Mouse (Mus musculus): ENCODE data around the gene Slc26a3. TPM values are rescaled to one million over a fixed set of nuclear protein-coding genes. Genes with fewer than 3 reads are reported as not detected.
"Not testable (repeated sequence)": the region's sequence is repeated elsewhere in the genome, so short reads cannot be mapped to it uniquely, and the experiment has no call there.

Slc26a3 gene
- polyA plus RNA-seq, 1 experiment from 2014 or later, result not detected

DNA sequence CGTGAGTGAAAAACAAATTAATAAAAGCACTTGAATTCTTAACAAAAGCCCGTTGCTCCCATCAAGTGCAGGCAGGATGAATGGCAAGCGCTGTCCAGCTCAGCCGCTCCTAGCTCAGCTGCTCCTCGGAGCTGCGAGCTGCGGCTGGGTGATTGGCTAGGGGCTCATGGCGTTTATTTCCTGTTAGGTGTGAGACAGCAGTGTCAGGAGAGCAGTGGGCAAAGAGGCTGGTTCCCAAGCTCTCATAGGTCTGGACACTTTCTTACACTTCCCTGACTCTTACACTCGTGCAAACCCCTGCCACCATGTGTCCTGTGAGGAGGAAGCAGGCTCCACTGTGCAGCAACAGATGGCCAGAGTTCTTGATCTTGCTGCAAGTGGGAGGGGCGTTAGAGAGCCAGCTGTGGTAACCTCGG lies 53.5 kb downstream of the Slc26a3 start:
- H3K4me3 ChIP-seq, result no peak overlapping the region
- no peaks in the 10 kb centered on the region for H3K9me3 ChIP-seq (replicated peaks)
- 0 out of 2 replicates have a peak, but pooled peaks have one; percentile 27 for ATAC-seq
- H3K4me2 ChIP-seq, result peak overlapping the region; percentile 21
- peaks cover 4% of the 10 kb centered on the region for H3K27me3 ChIP-seq (replicated peaks)
- H3K36me3 ChIP-seq, result no peaks in the 10 kb centered on the region
- 2% methylated on average over 11 of the region's 11 CpGs for WGBS (ENCODE audit: insufficient replicate concordance)
- H3K9ac ChIP-seq, result no peak overlapping the region
- H3K4me1 ChIP-seq, result no peaks in the 10 kb centered on the region; the same call in 1 of the 2 replicates
- H3K27ac ChIP-seq, result no peak overlapping the region

DNA sequence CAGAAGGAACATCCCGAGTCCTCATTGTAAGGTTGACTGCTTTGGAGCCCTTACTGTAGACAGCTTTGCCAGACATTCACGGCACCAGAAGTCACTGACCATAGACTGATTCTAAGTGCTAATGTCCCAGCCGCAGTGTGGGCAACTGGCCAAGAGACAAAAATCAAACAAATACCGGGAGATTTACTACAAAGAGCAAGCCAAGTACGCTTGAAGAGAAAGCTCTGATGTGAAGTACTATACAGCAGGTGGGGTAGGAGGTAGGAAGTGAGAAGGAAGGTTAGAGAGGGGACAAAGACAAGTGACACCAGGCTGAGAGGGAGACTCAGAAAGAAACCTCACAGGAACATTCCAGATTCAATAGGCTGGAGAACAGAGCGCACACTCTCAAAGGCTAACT lies 54.2 kb downstream of the Slc26a3 start:
- no peaks in the 10 kb centered on the region; the same call in 1 of the 2 replicates for H3K4me1 ChIP-seq
- no peak overlapping the region; the same call in 1 of the 2 replicates for H3K4me2 ChIP-seq
- H3K27ac ChIP-seq, result no peak overlapping the region
- no peak overlapping the region for H3K4me3 ChIP-seq
- WGBS (ENCODE audit: insufficient replicate concordance), result 63% methylated on average over 6 of the region's 6 CpGs
- H3K9me3 ChIP-seq (replicated peaks), result no peaks in the 10 kb centered on the region
- H3K9ac ChIP-seq, result no peak overlapping the region
- peaks cover 4% of the 10 kb centered on the region for H3K27me3 ChIP-seq (replicated peaks)
- no peak for ATAC-seq
- no peaks in the 10 kb centered on the region for H3K36me3 ChIP-seq

DNA sequence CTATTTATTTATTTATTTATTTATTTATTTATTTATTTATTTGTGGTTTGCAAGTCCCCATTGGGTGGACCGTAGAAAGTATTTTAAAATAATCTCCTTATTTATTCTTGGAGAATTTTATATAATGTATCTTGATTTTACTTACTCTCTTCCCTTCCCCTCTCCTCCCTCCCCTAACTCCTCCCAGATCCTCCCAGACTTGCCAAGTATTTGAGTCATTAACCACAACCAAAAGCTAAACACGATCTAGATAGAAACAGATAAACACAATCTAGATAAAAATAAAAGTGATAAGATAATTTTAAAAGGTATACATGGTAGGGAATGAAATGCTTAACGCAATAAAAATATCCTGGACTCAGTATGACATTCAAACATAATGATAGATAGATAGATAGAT lies 58.7 kb downstream of the Slc26a3 start:
- ATAC-seq, result no peak
- H3K4me3 ChIP-seq, result no peak overlapping the region
- no peaks in the 10 kb centered on the region for H3K27me3 ChIP-seq (replicated peaks)
- no peaks in the 10 kb centered on the region for H3K36me3 ChIP-seq
- WGBS (ENCODE audit: insufficient replicate concordance), result 60% methylated on average over 3 of the region's 3 CpGs
- H3K27ac ChIP-seq, result no peak overlapping the region
- no peak overlapping the region for H3K9ac ChIP-seq
- H3K9me3 ChIP-seq (replicated peaks), result no peaks in the 10 kb centered on the region
- no peaks in the 10 kb centered on the region for H3K4me1 ChIP-seq
- no peak overlapping the region for H3K4me2 ChIP-seq

DNA sequence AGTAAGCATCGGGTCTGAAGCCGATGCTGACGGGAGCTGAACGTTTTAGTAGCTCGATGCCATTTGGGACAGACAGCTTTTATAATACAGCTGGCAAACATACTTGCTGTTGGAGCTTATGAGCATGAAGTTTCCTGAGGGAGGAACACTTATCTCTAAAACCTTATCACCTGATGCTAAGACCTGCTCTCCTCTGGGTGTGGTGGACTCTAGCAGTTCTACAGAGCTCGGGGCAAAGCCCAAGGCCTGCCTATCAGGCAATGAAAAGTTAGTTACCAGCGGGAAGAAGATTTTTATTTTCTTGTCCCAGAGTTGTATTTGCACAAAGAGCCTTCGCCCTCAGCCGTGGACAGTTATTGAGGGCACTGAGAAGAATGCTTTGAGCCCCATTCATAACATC lies 65.6 kb downstream of the Slc26a3 start:
- H3K4me2 ChIP-seq, result no peak overlapping the region
- no peak overlapping the region for H3K9ac ChIP-seq
- no peak overlapping the region for H3K4me3 ChIP-seq
- no peaks in the 10 kb centered on the region for H3K36me3 ChIP-seq
- H3K27ac ChIP-seq, result no peak overlapping the region
- WGBS (ENCODE audit: insufficient replicate concordance), result 69% methylated on average over 9 of the region's 9 CpGs
- ATAC-seq, result no peak
- no peaks in the 10 kb centered on the region for H3K4me1 ChIP-seq
- H3K9me3 ChIP-seq (replicated peaks), result no peaks in the 10 kb centered on the region
- H3K27me3 ChIP-seq (replicated peaks), result no peaks in the 10 kb centered on the region

DNA sequence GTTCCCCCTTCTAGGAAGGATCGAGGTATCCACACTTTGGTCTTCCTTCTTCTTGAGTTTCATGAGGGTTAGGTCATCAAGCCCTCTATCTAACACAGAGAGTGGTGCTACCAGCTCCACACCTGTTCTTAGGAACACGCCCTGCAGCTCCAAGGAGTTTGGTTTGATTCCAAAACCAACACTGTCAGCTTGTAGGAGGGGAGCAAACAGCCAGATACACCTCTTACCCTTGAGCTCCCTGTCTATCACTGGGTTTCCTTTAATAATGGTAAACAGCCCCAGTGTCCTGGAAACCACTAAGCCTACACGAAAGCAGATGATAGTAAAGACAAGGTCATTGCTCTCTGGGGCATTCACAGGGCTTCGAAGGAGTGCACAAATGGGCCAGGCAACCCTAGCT lies 67.8 kb downstream of the Slc26a3 start:
- Histone ChIP-seq H3K9me3 (replicated peaks) (no peaks in the 10 kb centered on the region), H3K4me3 (no peak overlapping the region), H3K4me2 (no peak overlapping the region), H3K9ac (no peak overlapping the region), H3K4me1 (no peaks in the 10 kb centered on the region), H3K36me3 (no peaks in the 10 kb centered on the region), H3K27ac (no peak overlapping the region), H3K27me3 (replicated peaks) (no peaks in the 10 kb centered on the region)
- ATAC-seq, result no peak
- WGBS (ENCODE audit: insufficient replicate concordance), result 48% methylated on average over 4 of the region's 4 CpGs

DNA sequence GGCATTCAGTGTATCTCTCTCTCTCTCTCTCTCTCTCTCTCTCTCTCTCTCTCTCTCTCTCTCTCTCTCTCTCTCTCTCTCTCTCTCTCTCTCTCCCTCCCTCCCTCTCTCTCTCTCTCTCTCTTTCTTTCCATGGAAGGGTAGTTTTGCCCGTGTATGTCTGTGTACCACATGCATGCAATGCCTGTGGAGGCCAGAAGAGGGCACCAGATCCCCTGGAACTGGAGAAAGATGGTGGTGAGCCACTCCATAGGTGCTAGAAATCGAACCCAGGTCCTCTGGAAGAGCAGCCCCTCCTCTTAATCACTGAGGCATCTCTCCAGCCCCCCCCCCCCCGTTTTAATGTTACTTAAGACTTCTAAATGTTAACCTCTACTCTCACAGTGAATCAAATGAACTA lies 69.6 kb downstream of the Slc26a3 start:
- not testable (repeated sequence) for H3K36me3 ChIP-seq; H3K9me3 ChIP-seq (replicated peaks); H3K4me1 ChIP-seq

DNA sequence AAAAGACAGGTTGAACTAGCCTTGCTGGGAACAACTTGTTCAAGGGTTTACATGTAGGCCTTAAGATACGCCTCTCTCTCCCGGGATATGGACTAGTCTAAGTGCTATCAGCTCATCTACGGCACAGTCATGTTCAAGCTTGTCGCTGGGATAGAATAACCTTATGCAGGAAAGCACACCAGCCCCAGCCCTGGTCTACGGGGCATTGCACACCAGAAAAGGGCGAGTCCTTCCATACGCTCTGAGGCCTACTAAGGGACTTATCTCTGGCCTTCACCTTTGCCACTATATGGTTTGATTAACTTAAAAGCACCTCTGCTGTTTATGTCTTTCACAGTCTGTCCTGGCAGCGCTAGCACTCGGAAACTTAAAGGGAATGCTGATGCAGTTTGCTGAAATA lies 70.7 kb downstream of the Slc26a3 start:
- H3K4me1 ChIP-seq, result no peaks in the 10 kb centered on the region
- 72% methylated on average over 9 of the region's 9 CpGs for WGBS (ENCODE audit: insufficient replicate concordance)
- no peaks in the 10 kb centered on the region for H3K27me3 ChIP-seq (replicated peaks)
- ATAC-seq, result no peak
- no peaks in the 10 kb centered on the region for H3K36me3 ChIP-seq
- no peaks in the 10 kb centered on the region for H3K9me3 ChIP-seq (replicated peaks)
- no peak overlapping the region for H3K27ac ChIP-seq
- H3K4me3 ChIP-seq, result no peak overlapping the region
- no peak overlapping the region for H3K4me2 ChIP-seq
- no peak overlapping the region for H3K9ac ChIP-seq

More for the DNA sequence above, 69.6 kb downstream of the Slc26a3 start:
- not testable (repeated sequence) for H3K27ac ChIP-seq; ATAC-seq; H3K9ac ChIP-seq; H3K4me3 ChIP-seq; H3K4me2 ChIP-seq; H3K27me3 ChIP-seq (replicated peaks)
- 18% methylated on average over 3 of the region's 3 CpGs for WGBS (ENCODE audit: insufficient replicate concordance)

DNA sequence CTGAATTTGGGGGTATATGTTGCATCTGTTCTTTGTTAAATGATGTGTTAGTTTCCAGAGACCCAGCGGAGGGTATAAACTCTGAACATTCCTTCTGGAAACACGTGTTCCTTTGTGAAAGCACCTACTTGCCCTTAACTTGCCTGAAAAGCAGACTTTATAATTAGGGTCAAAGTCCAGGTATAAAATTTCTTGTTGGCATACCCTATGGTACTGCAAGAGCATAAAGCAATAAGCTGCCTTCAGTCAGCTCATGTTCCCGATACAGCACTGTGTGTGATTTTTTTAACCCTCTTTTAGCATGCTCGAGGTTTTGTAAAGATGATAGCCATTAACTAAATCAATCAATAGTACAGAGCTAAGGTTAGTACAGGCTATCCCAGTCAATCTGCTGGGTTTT lies 71.9 kb downstream of the Slc26a3 start:
- Histone ChIP-seq H3K4me1 (no peaks in the 10 kb centered on the region), H3K4me3 (no peak overlapping the region), H3K27me3 (replicated peaks) (no peaks in the 10 kb centered on the region), H3K9ac (no peak overlapping the region), H3K27ac (no peak overlapping the region), H3K36me3 (no peaks in the 10 kb centered on the region), H3K4me2 (no peak overlapping the region), H3K9me3 (replicated peaks) (no peaks in the 10 kb centered on the region)
- no peak for ATAC-seq
- 69% methylated on average over 4 of the region's 4 CpGs for WGBS (ENCODE audit: insufficient replicate concordance)

DNA sequence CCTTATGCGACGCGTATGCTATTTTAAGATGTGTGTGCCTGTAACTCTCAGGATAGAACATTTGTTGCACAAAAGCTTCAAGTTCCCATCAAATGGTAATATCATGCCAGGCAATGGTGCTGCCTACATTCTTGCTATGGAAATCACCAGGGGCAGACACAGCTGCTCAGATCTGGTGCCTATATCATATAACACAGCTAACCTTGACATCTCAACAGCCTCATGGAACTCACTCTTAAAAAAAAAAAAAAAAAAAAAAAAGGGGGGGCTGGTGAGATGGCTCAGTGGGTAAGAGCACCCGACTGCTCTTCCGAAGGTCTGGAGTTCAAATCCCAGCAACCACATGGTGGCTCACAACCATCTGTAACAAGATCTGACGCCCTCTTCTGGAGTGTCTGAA lies 87.5 kb downstream of the Slc26a3 start:
- WGBS (ENCODE audit: insufficient replicate concordance), result 94% methylated on average over 6 of the region's 6 CpGs
- H3K27me3 ChIP-seq (replicated peaks); H3K4me2 ChIP-seq; H3K36me3 ChIP-seq; ATAC-seq; H3K27ac ChIP-seq; H3K4me1 ChIP-seq; H3K9ac ChIP-seq; H3K4me3 ChIP-seq; H3K9me3 ChIP-seq (replicated peaks): not testable (repeated sequence)

DNA sequence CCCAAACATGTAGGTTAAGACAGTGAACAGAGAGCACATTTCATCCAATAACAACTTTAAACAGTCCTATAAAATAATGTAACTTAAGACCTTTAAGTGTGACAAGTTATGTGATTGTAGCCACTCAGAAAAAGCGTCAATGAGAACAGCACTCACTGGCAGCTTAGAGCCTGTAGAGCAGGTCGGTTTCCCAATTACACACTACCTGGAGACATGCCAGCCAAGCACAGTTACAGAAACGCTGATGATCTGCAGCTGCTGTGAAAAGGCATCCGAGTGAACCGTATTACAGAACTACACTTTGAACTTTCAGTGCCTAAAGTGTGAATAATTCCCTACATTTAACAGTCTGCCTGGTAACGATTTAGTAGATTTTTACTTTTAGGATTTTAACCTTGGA lies 95.8 kb downstream of the Slc26a3 start:
- Histone ChIP-seq H3K4me3 (no peak overlapping the region), H3K27me3 (replicated peaks) (no peaks in the 10 kb centered on the region), H3K9ac (no peak overlapping the region), H3K4me1 (no peaks in the 10 kb centered on the region), H3K9me3 (replicated peaks) (no peaks in the 10 kb centered on the region), H3K36me3 (peaks cover 47% of the 10 kb centered on the region), H3K4me2 (no peak overlapping the region), H3K27ac (no peak overlapping the region)
- ATAC-seq, result no peak
- WGBS (ENCODE audit: insufficient replicate concordance), result 87% methylated on average over 6 of the region's 6 CpGs

DNA sequence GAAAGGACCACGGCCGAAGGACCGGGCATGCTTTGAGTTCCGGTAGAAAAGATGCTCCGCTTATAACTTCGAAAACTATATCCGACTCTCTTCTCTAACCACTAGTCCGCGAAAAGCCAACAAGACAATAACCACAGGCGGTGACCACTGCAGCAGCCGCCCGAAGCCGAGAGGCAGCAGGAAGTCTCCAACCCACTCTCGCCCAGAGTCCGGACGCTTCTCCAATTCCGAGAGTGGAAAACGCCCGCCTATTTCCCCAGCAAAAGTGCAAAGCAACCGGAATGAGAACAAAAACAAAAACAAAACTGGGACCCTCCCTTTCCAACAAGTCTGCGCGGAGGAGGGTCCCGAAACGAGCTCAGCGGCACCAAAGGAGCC lies 108.3 kb downstream of the Slc26a3 start:
- H3K9ac ChIP-seq, result peak overlapping the region; percentile 90
- H3K4me2 ChIP-seq, result peak overlapping the region; percentile 85
- no peak for ATAC-seq
- H3K27ac ChIP-seq, result peak overlapping the region; percentile 81
- peaks cover 24% of the 10 kb centered on the region for H3K4me1 ChIP-seq
- no peaks in the 10 kb centered on the region for H3K9me3 ChIP-seq (replicated peaks)
- under 1% methylated on average over 25 of the region's 25 CpGs for WGBS (ENCODE audit: insufficient replicate concordance)
- H3K36me3 ChIP-seq, result peaks cover 7% of the 10 kb centered on the region
- H3K27me3 ChIP-seq (replicated peaks), result no peaks in the 10 kb centered on the region
- H3K4me3 ChIP-seq, result peak overlapping the region; percentile 97

DNA sequence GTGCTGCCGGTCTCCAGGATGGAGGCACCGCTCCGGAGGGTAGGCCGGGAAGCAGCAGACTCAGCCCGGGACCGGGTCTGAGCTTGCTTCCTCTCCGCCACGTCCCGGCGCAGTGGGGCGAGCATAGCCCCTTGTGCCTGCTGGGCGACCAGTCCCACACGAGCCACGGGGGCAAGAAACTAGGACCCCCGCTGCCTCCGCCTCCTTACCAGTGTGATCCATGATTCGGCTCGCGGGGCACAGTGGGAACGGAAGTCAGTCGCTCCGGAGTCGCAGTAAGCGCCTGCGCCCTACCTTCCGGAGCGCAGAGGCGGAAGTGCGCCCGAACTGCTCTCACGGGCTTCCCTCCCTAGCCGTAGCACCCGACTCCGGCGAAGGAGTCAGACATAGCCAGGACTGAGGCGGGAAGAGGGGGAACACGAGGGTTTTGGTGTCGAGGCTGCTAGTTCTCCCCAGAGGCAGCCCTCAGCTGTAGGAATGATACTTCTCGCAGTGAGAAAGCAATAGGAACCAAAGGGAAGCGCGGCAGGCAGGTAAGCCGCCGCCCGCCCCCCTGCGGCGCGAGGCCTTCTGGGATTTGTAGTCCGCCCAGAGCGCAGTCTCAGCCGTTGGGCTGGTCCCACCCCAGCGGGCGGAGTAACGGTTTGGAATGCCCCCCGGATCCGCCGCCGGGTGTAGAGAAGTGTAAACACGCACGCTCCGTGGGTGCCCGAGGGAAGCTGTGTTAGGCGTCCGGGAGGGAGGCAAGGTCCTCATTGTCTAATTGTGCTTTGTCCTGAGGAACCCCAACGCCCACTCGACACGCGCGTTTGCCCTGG lies 108.9 kb downstream of the Slc26a3 start, which contains the start of gene Cbll1:
Cbll1 (minus strand) TSS at position 303 of the 818 bp plus-strand sequence.
- Histone ChIP-seq H3K9me3 (replicated peaks) (no peaks in the 10 kb centered on the region), H3K27ac (peak within 1 kb of the TSS; percentile 81), H3K36me3 (peaks cover under 1% of the 10 kb centered on the region), H3K4me1 (peaks cover 24% of the 10 kb centered on the region), H3K9ac (peak within 1 kb of the TSS; percentile 90), H3K4me2 (peak within 1 kb of the TSS; percentile 85), H3K4me3 (peak within 1 kb of the TSS; percentile 97), H3K27me3 (replicated peaks) (0 out of 2 replicates have a peak, but pooled peaks cover 1% of the 10 kb centered on the region)
- peak; percentile 98 for ATAC-seq
- under 1% methylated on average over 67 of the region's 68 CpGs for WGBS (ENCODE audit: insufficient replicate concordance)
